In the genomic region with DNA sequence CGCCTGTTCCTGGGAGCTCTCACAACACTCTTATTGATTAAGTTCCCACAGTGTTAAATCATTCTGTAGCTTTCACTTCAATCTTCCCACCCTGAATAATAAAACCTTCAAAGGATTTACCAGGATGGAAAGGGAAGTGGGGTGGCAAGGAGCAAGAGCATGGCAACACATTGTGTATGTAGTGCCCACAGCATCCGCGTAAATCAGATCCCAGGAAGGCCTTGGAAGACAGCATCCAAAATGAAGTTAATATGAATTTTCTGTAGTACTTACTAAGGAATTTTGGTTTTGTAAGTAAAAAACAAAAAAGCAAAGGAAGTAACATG, we compare ENCODE assay signal across 25 mouse cellular contexts.
A peak's percentile ranks its signal among the peaks of the same experiment; 100 is the strongest.
DNase-seq lines count a peak whose midpoint lies in the region; ATAC-seq lines count a peak whose summit lies in the region.
"Had no signal": no experiment of that assay in that cellular context is flagged by ENCODE, and none has a peak within 500 bp of the region (broad histone marks: within the 10 kb centered on the region; RNA-seq: fewer than 3 reads in every experiment).

No protein-coding gene starts in this region.

- peaks cover 24% of the 10 kb centered on the region for H3K4me1 ChIP-seq in midbrain, embryonic 13.5 days (replicated peaks)
- H3K4me1 ChIP-seq in midbrain, embryonic 16.5 days (ENCODE audit: control insufficient read depth, insufficient read depth, low read length) = peaks cover 9% of the 10 kb centered on the region
- H3K4me1 ChIP-seq in forebrain, embryonic 14.5 days (ENCODE audit: control insufficient read depth, insufficient read depth, low read length) = peaks cover 3% of the 10 kb centered on the region; the same call in 1 of the 2 replicates
- H3K4me1 ChIP-seq: limb, embryonic 12.5 days; lung, embryonic 15.5 days; megakaryocyte, embryonic 14.5 days; stomach, embryonic 15.5 days had no signal

- 43% methylated on average over 3 of the region's 3 CpGs for WGBS in midbrain, embryonic 13.5 days
- WGBS in midbrain, embryonic 16.5 days = 48% methylated on average over 3 of the region's 3 CpGs
- WGBS in forebrain, embryonic 14.5 days = 8% methylated on average over 3 of the region's 3 CpGs

- no peaks in the 10 kb centered on the region for H3K36me3 ChIP-seq in midbrain, embryonic 13.5 days
- no peaks in the 10 kb centered on the region for H3K36me3 ChIP-seq in midbrain, embryonic 16.5 days (ENCODE audit: control insufficient read depth, insufficient read depth, low read length)
- no peaks in the 10 kb centered on the region for H3K36me3 ChIP-seq in forebrain, embryonic 14.5 days (ENCODE audit: control insufficient read depth, insufficient read depth, low read length)
- H3K36me3 ChIP-seq: limb, embryonic 12.5 days; lung, embryonic 15.5 days; stomach, embryonic 15.5 days had no signal

- no peak overlapping the region for H3K27ac ChIP-seq in midbrain, embryonic 13.5 days
- H3K27ac ChIP-seq in midbrain, embryonic 16.5 days (ENCODE audit: low read length) = no peak overlapping the region
- peak overlapping the region; percentile 80 for H3K27ac ChIP-seq in forebrain, embryonic 14.5 days (ENCODE audit: low read depth, low read length)
- H3K27ac ChIP-seq: kidney, postnatal 0 days; limb, embryonic 12.5 days; lung, embryonic 15.5 days; stomach, embryonic 15.5 days had no signal

- H3K4me3 ChIP-seq in midbrain, embryonic 13.5 days (replicated peaks) = no peak overlapping the region
- no peak overlapping the region for H3K4me3 ChIP-seq in midbrain, embryonic 16.5 days (ENCODE audit: low read depth, low read length)
- no peak overlapping the region for H3K4me3 ChIP-seq in forebrain, embryonic 14.5 days (ENCODE audit: low read depth, low read length)
- H3K4me3 ChIP-seq: limb, embryonic 12.5 days; lung, embryonic 15.5 days; megakaryocyte, embryonic 14.5 days; stomach, embryonic 15.5 days had no signal

- H3K9ac ChIP-seq in midbrain, embryonic 13.5 days (replicated peaks) = no peak overlapping the region
- H3K9ac ChIP-seq in midbrain, embryonic 16.5 days (ENCODE audit: low read depth, low read length) = no peak overlapping the region
- no peak overlapping the region for H3K9ac ChIP-seq in forebrain, embryonic 14.5 days (ENCODE audit: low read length)
- H3K9ac ChIP-seq: limb, embryonic 12.5 days; lung, embryonic 15.5 days; stomach, embryonic 15.5 days had no signal

- no peaks in the 10 kb centered on the region for H3K27me3 ChIP-seq in midbrain, embryonic 13.5 days
- H3K27me3 ChIP-seq in midbrain, embryonic 16.5 days (ENCODE audit: control insufficient read depth, insufficient read depth, low read depth, low read length) = no peaks in the 10 kb centered on the region
- H3K27me3 ChIP-seq in forebrain, embryonic 14.5 days (replicated peaks; ENCODE audit: control insufficient read depth, insufficient read depth, low read length) = no peaks in the 10 kb centered on the region
- H3K27me3 ChIP-seq: CH12.LX; limb, embryonic 12.5 days; lung, embryonic 15.5 days; megakaryocyte, embryonic 14.5 days; stomach, embryonic 15.5 days had no signal

- H3K9me3 ChIP-seq in midbrain, embryonic 13.5 days = no peaks in the 10 kb centered on the region
- no peaks in the 10 kb centered on the region for H3K9me3 ChIP-seq in midbrain, embryonic 16.5 days (replicated peaks; ENCODE audit: control insufficient read depth, low read length, poor library complexity, severe bottlenecking)
- no peaks in the 10 kb centered on the region for H3K9me3 ChIP-seq in forebrain, embryonic 14.5 days (replicated peaks; ENCODE audit: control insufficient read depth, low read length)
- H3K9me3 ChIP-seq: limb, embryonic 12.5 days; lung, embryonic 15.5 days; megakaryocyte, embryonic 14.5 days; stomach, embryonic 15.5 days had no signal

- no peak overlapping the region for H3K4me2 ChIP-seq in midbrain, embryonic 13.5 days (replicated peaks)
- H3K4me2 ChIP-seq in midbrain, embryonic 16.5 days (ENCODE audit: low read length) = no peak overlapping the region
- H3K4me2 ChIP-seq in forebrain, embryonic 14.5 days (ENCODE audit: low read length) = no peak overlapping the region
- H3K4me2 ChIP-seq: limb, embryonic 12.5 days; lung, embryonic 15.5 days; stomach, embryonic 15.5 days had no signal

- ATAC-seq in frontal cortex, adult (ENCODE audit: low TSS enrichment) = peak; percentile 47; the same call in 1 of the 2 replicates
- peak; percentile 45; the same call in 1 of the 2 replicates for ATAC-seq in midbrain, embryonic 13.5 days
- no peak; the same call in 1 of the 2 replicates for ATAC-seq in midbrain, embryonic 16.5 days
- ATAC-seq in forebrain, embryonic 14.5 days = peak; percentile 86
- ATAC-seq: activated CD4-positive, CD25-positive, alpha-beta regulatory T cell, adult 4 months; intestine, embryonic 16.5 days had no signal

- DNase-seq in frontal cortex, postnatal 14 days (ENCODE audit: low spot score in 2 of 2) = no peak
- no peak for DNase-seq in forebrain, embryonic 14.5 days (ENCODE audit: low spot score)
- DNase-seq in lung, postnatal 25 days (ENCODE audit: low spot score) = no peak
- no peak for DNase-seq in cerebellum, adult 11 months
- DNase-seq: adrenal gland, adult 2 months; cerebellum, adult 9-10 months; cerebellum, postnatal 36 days; gastrocnemius, postnatal 10 days; heart, postnatal 14 days; kidney, adult 8-10 months; kidney, postnatal 4 days; lung, postnatal 36 days; right cerebral cortex, postnatal 25 days; thymus, postnatal 14 days had no signal
